Mouse (Mus musculus): Measurements from ENCODE around the gene Olfr715b.
"Not testable (repeated sequence)": the region's sequence is repeated elsewhere in the genome, so short reads cannot be mapped to it uniquely, and the experiment has no call there.

Olfr715b gene

GRCm38 (mm10) chr7:107110269-107110668 lies at the start of gene Olfr715b:
Gene Olfr715b, minus strand, starts transcription at chr7:107110369.
- in situ Hi-C loops (cut with MboI; ENCODE audit: unreplicated experiment in 2 of 2), result not testable (repeated sequence)

- in situ Hi-C loops (cut with MboI; ENCODE audit: unreplicated experiment in 2 of 2), result not testable (repeated sequence)
Observed at GRCm38 (mm10) chr7:107138027-107138426, 27.9 kb upstream of the Olfr715b start, which contains the start of gene Olfr716. Gene Olfr716, plus strand, starts transcription at chr7:107138327.

GRCm38 (mm10) chr7:107130983-107131382 lies 20.8 kb upstream of the Olfr715b start, which contains the start of gene Olfr715:
Gene Olfr715, minus strand, starts transcription at chr7:107131083.
- in situ Hi-C loops (cut with MboI; ENCODE audit: unreplicated experiment in 2 of 2), result not testable (repeated sequence)

GRCm38 (mm10) chr7:107092920-107093319 lies 17.2 kb downstream of the Olfr715b start, which contains the start of gene Olfr17:
Gene Olfr17, plus strand, starts transcription at chr7:107093220.
- in situ Hi-C loops (cut with MboI; ENCODE audit: unreplicated experiment in 2 of 2), result no loop called here

- in situ Hi-C loops (cut with MboI; ENCODE audit: unreplicated experiment in 2 of 2), result no loop called here
Observed at GRCm38 (mm10) chr7:107070681-107071080, 39.5 kb downstream of the Olfr715b start, which contains the start of gene Olfr714. Gene Olfr714, plus strand, starts transcription at chr7:107070981.

All from v-Abl transformed pro-B cells (cell line).